Mouse (Mus musculus) E14TG2a.4 (cell line): ENCODE measurements at regions not wholly inside any gene's neighbourhood (a gene's known extent, or its start where the extent isn't known, plus 50 kb on each side); places are given as distances from the start of the nearest gene placed in this dataset.

Experiments used
- H3K27me3 ChIP-seq: 2 replicates; pipeline ENCODE4 v1.6.1; 2014; ENCODE audit warnings: low read length, control low read depth; ENCODE audit not compliant: insufficient read depth
- H3K36me3 ChIP-seq: 2 replicates; pipeline ENCODE4 v1.6.1; 2014; ENCODE audit warnings: low read length, control low read depth; ENCODE audit not compliant: insufficient read depth
- H3K4me1 ChIP-seq: replicated peaks from 2 replicates; pipeline ENCODE4 v1.6.1; 2014; ENCODE audit warnings: low read depth, low read length, control low read depth
- H3K4me3 ChIP-seq: replicated peaks from 2 replicates; pipeline ENCODE4 v1.5.1; 2014; ENCODE audit warnings: mild to moderate bottlenecking, low read length
- H3K9me3 ChIP-seq: 2 replicates; pipeline ENCODE4 v1.6.1; 2014; ENCODE audit warnings: low read length, control low read depth
- CTCF ChIP-seq: conservative IDR thresholded peaks from 2 replicates; pipeline ENCODE4 v1.5.1; 2014; ENCODE audit warnings: low read length
- NANOG ChIP-seq: IDR thresholded peaks from 2 replicates; pipeline ENCODE4 v1.6.1; 2014; ENCODE audit warnings: borderline replicate concordance, low read length, mixed read lengths
- POU5F1 ChIP-seq: IDR thresholded peaks from 2 replicates; pipeline ENCODE4 v1.6.1; 2014; ENCODE audit warnings: low read length, borderline replicate concordance

- peaks cover 29% of the 10 kb centered on the region for H3K27me3 ChIP-seq
- H3K4me3 ChIP-seq, result no peak overlapping the region
- TF ChIP-seq POU5F1 (no peak), NANOG (no peak), CTCF (no peak)
- no peaks in the 10 kb centered on the region for H3K36me3 ChIP-seq
- H3K4me1 ChIP-seq, result 0 out of 2 replicates have a peak, but pooled peaks cover 3% of the 10 kb centered on the region
- no peaks in the 10 kb centered on the region for H3K9me3 ChIP-seq
Measured at GRCm38 (mm10) chr5:112101739-112102590, 150.4 kb downstream of the Cryba4 start.

DNA sequence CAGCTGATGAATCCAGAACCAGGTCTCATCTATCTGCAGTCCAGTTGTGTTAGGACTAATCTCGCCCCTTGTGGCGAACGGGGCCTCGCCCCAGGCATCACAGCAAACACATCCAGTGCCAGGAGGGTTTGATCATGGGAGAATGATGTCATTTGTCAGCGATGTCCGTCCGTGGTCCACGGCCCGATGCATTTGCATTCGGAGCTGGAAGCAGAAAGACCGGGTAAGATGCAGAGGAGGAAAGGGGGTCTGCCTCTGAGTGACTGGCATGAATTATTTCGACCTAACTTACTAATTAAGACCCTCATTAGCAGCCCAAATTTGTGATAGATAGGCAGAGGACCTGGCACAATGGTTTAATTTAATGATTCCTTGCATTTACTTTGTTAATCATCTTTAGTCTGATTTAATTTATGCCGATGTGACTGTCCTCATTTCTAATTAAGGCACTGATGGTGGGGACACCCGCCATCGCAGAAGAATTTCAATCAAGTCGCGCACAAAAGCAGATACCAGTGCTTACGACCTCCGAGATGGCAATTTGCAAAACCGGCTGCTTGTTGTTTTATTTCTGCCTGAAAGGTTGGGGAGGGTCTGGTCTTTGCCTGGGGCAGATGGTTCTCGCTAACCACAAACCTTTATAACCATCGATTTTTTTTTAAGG, 141.9 kb downstream of the Cryba4 start:
- no peaks in the 10 kb centered on the region for H3K4me1 ChIP-seq
- H3K36me3 ChIP-seq, result no peaks in the 10 kb centered on the region
- no peak for TF ChIP-seq CTCF
- no peak for TF ChIP-seq POU5F1
- TF ChIP-seq NANOG, result no peak
- no peak overlapping the region for H3K4me3 ChIP-seq
- H3K9me3 ChIP-seq, result no peaks in the 10 kb centered on the region
- H3K27me3 ChIP-seq, result peaks cover 23% of the 10 kb centered on the region; the same call in 1 of the 2 replicates

- Histone ChIP-seq H3K4me3 (no peak overlapping the region), H3K9me3 (no peaks in the 10 kb centered on the region), H3K27me3 (peaks cover 22% of the 10 kb centered on the region), H3K36me3 (no peaks in the 10 kb centered on the region), H3K4me1 (peaks cover 30% of the 10 kb centered on the region)
- TF ChIP-seq POU5F1 (no peak), NANOG (no peak), CTCF (no peak)
Measured at GRCm38 (mm10) chr5:112120766-112121165, 131.6 kb downstream of the Cryba4 start.

DNA sequence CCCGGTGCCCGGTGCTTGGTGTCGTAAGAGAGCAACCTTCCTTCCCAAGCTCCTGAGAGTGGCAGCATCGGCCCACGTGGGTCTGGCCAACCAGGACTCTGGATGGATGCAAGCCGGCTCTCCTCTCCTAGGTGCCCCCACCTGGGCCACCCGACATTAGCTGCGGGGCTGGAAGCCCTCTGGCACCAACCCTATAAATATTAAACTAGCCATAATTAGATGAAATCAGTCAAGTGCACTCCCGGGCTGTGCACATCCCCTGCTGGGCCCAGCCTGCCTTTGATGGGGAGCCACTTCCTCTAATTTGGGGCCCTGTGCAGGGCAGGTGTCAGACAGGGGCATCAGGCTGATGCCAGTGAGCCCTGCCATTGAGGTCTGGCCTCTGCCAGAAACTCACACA, 130.8 kb downstream of the Cryba4 start:
- Histone ChIP-seq H3K9me3 (no peaks in the 10 kb centered on the region), H3K27me3 (peaks cover 22% of the 10 kb centered on the region), H3K4me3 (no peak overlapping the region), H3K36me3 (no peaks in the 10 kb centered on the region), H3K4me1 (peaks cover 38% of the 10 kb centered on the region)
- TF ChIP-seq CTCF (no peak), POU5F1 (no peak), NANOG (no peak)

GRCm38 (mm10) chr5:112122581-112122980, 129.7 kb downstream of the Cryba4 start:
- H3K27me3 ChIP-seq, result peaks cover 16% of the 10 kb centered on the region
- H3K4me3 ChIP-seq, result no peak overlapping the region
- TF ChIP-seq CTCF (no peak), NANOG (no peak), POU5F1 (no peak)
- no peaks in the 10 kb centered on the region for H3K9me3 ChIP-seq
- peaks cover 48% of the 10 kb centered on the region for H3K4me1 ChIP-seq
- H3K36me3 ChIP-seq, result no peaks in the 10 kb centered on the region

- peaks cover 16% of the 10 kb centered on the region for H3K27me3 ChIP-seq
- TF ChIP-seq NANOG (no peak), POU5F1 (no peak), CTCF (no peak)
- H3K4me1 ChIP-seq, result peaks cover 49% of the 10 kb centered on the region
- H3K4me3 ChIP-seq, result 0 out of 2 replicates have a peak overlapping the region, but pooled peaks have one; percentile 14
- H3K36me3 ChIP-seq, result no peaks in the 10 kb centered on the region
- H3K9me3 ChIP-seq, result no peaks in the 10 kb centered on the region
Measured at GRCm38 (mm10) chr5:112127171-112127570, 125.1 kb downstream of the Cryba4 start.

- TF ChIP-seq NANOG (no peak), CTCF (no peak), POU5F1 (no peak)
- Histone ChIP-seq H3K4me1 (peaks cover 20% of the 10 kb centered on the region), H3K27me3 (peaks cover 4% of the 10 kb centered on the region; the same call in 1 of the 2 replicates)
Measured at GRCm38 (mm10) chr5:112132746-112133145, 119.6 kb downstream of the Cryba4 start.

GRCm38 (mm10) chr5:112133688-112134573, 118.4 kb downstream of the Cryba4 start:
- Histone ChIP-seq H3K4me3 (0 out of 2 replicates have a peak overlapping the region, but pooled peaks have one; percentile 13), H3K9me3 (no peaks in the 10 kb centered on the region), H3K36me3 (no peaks in the 10 kb centered on the region), H3K4me1 (peaks cover 22% of the 10 kb centered on the region), H3K27me3 (peaks cover 4% of the 10 kb centered on the region; the same call in 1 of the 2 replicates)
- no peak for TF ChIP-seq NANOG
- TF ChIP-seq POU5F1, result no peak
- no peak for TF ChIP-seq CTCF

More at GRCm38 (mm10) chr5:112132746-112133145, 119.6 kb downstream of the Cryba4 start:
- no peak overlapping the region for H3K4me3 ChIP-seq
- H3K9me3 ChIP-seq, result no peaks in the 10 kb centered on the region
- no peaks in the 10 kb centered on the region for H3K36me3 ChIP-seq
